Mouse (Mus musculus) ovary, postnatal 10 days (tissue): ENCODE data around the gene AA467197.

Source experiments
- DNase-seq: peaks from one replicate; pipeline ENCODE4 v3.0.0; 2022; ENCODE audit warnings: low spot score

The AA467197 gene

DNA sequence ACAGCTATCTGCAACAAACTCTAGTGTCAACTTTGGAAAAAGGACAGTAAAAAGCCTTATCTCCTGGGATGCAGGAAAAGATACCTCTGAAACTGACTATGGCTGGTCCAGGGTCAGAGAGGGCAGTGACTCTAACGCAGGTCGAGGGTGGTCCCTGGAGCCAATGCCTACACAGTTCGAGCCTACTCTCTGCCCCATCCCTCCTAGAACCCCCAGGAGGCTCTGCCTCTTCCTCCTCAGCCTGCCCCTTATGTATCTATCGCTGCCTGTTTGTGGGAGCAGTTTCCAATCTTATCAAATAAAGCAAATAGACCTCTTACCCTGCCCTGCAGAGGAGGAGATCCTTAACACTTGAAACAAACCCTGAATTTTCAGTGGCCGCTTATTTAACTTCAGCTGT lies 1.9 kb downstream of the AA467197 start:
- no peak for DNase-seq

DNA sequence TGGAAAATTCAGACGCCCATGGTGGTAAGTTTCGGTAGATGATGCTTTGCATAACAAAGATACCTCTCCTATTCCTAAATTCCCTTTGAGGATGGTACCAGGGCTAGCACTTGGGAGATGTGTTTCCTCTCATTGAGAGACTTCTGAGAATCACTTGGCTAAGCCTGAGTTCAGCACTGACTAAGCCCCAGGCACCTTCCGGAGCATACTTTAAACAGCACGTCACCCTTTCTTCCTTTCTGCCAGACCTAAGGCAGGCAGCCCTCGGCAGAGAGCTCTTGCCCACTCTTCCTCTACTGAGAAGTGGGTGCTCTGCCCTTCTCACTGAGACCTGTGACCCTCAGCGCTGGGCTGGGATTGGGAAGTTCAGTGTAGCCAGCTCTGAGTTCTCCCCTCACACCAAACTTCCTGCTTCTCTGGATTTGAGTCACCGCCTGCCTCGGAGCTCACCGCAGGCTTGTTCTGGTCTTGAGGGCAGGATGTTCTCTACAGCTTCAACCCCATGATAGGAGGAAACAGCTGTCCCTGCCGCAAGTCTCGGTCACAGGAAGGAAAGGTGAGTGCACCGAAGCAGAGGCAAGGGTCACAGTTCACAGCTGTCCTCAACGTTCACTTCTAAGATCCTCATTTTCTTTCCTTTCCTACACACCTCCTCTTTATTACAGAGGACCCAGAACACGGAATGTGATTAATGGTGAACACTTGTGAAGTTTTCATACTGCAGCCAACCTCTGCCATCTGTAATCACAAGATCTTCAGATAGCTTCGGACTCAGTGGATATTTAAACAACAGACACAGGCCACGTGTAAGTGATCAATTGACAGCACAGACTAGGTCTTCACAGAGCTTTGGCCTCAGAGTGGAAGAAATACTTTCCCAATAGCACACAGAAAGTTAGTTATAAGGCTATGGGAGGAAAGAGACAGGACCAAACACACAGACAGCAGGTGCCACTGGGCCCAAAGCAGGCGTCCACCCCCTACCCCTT lies 15.6 kb downstream of the AA467197 start:
- no peak for DNase-seq

DNA sequence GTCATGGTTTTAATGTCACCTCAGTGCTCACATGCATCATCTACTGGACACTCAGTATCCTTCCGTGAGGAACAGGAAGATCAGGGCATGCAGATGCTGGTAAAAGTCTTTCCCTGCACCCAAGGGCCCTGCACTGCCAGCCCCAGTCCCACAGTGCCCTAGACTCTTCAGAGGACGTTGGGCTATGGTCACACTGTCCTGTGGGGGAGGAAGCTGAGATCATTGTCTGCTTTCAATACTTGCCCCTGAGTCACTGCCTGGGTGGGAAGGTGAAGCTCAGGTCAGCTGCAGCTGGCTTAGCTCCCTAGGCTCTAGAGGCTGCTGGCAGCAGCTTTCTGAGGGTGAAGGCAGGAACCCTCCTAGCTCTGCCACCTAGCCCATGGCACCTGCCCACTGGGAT lies 19.3 kb downstream of the AA467197 start:
- no peak for DNase-seq

DNA sequence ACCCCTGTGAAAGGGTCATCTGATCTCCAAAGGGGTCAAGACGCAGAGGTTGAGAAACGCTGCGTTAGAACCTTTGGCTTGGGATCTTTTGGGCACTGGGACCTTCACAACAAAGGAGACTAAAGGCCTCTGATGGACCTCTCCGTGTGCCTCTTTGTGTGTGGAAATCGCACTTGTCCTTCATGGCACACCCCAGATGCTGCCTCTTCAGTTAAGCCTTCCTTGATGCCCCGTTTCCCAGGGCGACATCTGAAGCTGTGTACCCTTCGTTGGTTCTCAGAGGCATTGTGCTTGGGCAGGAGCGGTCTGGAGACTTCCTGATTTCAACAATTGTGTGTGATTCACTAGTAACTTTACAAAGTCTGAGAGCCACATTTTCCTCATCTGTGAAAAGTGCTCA lies 20.0 kb downstream of the AA467197 start:
- DNase-seq, result no peak

DNA sequence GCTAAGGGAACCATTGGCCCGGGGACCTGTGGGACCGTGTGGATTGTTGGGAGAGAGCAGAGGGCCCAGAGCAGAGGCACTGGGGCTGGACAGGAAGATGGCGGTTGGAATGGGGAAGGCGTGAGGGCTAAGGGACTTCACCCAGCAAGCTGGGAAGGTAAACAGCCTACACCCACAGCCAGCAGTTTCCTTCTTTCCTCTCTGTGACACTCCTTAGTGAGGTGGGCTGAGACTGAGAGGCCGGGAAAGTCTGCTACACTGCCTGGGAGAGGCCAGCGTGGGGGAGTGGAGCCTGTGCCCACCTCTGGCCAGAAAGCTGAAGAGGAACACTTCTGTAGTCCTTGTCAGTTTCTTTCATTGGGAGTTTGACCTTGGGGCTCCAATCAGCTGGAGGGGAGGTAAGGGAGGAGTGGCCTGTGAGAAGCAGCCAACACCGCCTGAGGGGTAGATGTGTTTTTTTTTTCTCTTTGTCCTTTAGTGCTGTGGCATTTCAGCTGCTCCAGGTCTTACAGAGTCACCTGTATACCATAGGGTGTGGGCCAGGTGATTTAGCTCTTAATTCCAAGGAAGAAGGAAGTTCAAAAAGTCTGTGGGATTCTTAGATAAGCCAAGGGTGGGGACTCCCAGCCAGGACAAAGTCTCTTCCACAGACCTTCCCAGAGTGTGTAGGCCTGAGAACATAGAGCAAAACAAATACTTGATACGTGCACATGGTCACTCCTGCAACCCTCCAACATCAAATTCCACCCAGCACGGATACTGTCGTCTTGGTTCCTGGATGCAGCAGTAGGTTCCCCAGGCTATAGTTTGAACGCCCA lies 21.1 kb downstream of the AA467197 start:
- DNase-seq, result no peak

DNA sequence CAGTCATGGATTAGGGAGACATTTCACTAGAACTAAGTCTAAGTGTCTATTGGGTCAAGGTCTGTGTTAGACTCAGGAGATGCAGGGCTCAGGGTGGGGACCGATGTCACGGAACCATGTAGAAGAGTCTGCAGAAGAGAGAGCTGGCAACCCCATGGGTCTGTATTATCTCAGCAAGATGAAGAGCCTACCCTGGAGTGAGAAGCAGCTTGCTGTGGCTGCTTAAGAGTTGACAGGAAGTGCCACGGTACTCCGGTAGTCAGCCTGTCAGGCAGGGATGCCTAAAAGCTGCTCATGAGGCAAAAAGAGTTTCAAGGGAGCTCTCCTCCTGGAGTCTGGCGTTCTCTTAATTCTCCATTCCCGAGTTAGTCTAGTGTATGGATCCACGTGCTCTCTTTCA lies 23.0 kb downstream of the AA467197 start:
- DNase-seq, result no peak

DNA sequence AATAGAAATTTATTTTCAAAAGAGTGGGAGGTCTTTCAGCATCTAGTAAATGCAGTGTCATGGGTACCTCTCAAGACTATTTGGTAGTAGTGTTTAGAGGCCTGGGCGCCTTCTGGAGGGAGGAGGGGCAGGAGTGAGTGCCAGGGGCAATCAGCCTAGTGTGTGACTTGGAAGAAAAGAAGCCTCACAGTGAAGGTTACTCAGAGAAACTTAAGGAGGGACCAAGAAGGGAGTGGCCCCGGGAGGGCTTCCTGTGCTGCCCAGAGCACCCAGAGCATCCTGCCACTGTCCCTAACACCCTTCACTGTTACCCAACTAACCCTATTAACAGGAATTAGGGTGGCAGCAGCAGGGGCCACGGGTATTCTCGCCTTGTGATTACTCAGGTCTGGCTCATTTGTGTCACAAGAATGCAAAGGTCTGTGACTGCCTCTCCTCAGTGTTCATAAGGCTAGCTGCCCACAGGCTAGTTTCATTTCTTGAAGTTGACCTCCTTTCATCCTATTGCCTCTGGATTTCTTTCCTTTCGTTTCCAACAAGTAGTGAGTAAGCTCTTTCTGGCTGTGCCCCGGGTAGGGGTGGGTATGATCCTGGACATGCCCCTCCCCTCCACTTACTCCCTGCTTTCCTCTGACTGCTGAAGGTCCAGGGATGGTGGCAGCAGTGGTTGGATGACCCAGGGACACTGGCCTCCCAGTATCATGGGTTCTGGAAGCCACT lies 28.6 kb downstream of the AA467197 start:
- no peak for DNase-seq

DNA sequence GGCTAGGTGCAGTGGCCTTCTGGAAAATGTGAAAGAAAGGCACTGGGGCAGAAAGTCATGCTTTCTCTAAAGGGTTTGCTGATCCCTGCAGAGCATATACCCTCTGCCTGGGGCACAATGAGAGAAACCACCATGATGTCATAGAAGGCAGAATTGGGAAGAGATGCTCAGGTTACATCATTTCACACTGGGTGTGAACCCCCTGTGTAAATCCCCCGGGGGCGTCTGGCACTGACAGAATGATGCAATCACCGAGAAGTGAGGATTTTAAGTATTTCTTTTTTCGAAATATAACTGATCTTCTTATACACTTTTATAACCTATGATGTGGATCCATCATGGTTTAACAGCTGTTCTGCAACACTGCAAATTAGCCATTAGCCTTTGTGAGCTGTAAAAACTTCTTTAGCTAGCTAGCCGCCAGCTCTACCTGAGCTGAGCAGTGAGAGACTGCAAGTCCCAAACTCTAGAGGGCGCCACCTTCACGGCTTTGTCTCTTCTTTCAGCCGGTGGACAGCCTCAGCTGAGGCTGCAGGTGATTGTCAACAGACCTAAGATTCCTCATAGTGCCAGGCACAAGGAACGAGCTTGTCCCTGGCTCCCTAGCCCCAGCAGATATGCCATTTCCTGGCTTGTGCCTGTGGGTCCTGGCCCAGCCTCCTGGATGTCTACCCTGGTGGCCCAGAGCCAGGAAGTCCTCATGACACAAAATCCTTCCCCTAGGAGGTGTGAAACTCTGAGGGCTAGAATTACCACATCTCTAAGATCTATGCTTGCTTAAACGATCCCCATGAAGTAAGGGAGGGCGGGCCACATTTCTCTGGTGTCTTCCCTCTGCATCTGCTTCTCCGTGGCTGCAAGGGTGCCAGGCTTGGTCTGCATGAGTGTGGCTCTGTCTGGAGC lies 29.4 kb downstream of the AA467197 start:
- DNase-seq, result no peak

DNA sequence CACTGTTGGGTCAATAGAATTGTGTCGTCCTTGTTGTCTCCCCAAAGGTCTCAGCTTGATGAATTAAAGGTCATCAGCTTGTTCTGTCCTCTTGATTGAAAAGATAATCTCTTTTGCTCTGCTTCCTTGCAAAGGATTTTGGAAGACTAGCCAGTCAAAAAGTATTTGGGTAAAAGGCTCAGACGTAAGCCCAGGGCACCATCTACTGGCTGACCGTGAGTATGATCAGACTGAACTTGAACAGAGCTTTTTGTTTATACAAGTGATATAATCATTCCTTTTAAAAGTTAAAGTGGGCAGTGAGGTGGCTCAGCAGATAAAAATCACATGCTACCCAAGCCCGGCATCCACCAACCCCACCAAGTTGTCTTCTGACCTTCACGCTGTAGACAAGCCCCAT lies 31.1 kb downstream of the AA467197 start:
- no peak for DNase-seq

DNA sequence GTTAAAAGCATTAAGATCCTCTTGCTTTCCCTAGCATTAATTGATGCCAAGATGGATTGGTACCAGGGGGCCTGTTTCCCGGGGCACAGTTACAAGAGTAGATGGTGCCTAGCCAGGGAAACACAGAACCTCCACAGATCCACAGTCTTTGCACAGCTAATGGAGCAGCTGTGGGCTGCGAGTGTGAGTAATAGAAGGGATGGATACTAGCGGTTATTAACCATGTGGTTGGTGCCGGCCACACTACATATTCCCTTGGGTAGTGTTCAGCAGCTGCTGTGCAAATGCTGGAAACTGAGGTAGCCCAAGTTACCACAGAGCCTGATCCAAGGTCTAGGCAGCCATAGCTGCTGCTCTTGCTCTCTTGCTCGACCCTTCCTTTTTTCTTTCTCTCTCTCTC lies 34.9 kb downstream of the AA467197 start:
- no peak for DNase-seq

DNA sequence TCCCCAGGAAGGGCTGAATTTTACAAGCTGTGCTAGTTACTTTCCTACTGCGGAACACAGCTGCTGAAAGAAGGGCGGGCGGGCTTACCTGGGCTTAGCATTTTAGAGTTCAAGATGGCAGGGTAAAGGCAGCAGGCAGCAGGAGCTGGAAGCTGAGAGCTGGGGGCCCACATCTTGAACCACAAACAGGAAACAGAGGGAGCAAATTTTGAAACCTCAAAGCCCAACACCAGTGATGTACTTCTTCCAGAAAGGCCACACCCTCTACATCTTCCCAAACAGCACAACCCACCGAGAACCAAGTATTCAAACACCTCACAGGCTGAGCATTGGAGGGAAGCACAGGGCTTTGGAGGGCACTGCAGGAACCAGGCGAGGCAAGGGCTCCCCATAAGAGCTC lies 36.1 kb downstream of the AA467197 start:
- DNase-seq, result no peak

DNA sequence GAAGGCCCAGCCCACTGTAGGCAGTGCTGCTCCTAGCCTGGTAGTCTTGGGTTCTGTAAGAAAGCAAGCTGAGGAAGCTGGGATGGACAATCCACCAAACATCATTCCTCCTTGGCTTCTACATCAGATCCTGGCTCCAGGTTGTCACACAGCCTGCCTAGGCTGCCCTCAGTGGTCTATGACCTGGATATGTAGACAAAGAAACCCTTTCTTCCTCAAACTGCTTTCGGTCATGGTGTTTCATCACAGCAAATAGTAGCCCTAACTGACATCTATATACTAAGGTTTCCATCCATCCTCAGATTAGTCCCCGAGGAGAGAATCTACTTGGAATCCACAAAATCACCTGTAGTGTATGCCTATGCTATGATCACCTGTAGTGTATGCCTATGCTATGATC lies 38.3 kb downstream of the AA467197 start:
- DNase-seq, result no peak

DNA sequence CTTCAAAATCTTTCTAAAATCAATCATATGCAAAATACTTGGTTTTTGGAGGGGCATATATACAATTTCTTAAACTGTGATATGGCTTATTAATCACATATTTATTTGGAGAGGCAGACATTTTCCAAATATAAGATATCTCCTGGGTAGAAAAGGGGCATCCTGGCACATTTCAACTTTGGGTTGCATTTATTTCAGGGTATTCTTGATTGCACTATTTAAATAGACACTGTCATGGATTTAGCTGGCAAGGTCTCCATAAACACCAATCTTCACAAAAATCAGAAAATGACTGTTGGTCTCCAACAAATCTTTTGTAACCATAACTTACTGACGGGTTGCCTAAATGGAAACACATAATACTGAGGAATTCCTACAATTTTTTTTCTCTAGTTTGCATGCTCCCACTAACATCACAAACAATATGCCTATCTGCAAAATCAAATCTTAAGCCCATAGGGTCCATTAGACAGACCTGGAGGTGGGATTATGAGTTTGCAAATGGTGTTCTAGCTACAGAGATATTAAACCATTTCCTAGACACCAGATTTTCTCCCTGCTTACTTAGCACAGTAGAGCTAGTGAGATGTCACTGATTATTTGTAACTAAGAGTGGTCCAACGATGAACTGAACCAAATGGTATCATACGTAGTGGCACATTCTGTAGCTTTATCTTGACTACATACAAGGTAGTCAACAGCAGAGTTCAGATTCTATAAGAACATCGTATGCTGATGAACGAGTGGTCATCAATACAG lies 44.8 kb downstream of the AA467197 start:
- no peak for DNase-seq

DNA sequence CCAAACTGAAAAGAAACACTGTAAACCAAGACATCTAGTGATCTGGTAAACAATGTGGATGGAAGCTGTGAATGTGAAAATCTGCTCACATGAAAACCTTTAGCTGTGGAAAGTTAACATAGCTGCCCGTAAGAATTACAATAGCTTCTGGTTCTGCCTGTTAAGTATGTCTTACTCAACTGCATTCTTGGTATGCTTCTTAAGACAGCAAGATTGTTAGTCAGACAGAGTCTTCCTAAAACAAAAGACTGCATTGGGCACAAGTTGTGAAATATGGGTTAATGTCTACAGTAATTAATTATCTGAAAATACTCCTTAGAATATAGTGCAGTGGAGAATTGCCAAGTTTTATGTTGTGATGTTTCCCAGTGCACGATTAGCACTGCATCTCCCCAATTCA lies 45.7 kb downstream of the AA467197 start:
- no peak for DNase-seq

DNA sequence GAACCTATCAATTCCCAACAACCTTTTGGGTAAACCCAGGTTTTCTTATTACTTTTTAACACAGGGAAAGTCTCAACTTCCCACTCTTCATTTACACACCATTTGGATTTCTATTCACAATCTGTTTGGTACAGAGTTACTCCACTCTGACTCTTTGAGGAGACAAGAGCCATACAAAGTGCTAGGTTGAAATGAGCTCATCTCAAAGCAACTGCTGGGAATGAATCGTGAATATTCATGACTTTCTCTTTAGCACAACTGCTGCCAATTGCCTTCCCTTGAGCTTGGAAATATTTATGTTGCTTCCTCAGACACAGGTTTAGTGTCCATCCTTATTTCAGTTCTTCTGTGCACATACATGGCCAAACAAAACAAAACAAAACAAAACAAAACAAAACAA lies 46.9 kb downstream of the AA467197 start:
- no peak for DNase-seq

DNA sequence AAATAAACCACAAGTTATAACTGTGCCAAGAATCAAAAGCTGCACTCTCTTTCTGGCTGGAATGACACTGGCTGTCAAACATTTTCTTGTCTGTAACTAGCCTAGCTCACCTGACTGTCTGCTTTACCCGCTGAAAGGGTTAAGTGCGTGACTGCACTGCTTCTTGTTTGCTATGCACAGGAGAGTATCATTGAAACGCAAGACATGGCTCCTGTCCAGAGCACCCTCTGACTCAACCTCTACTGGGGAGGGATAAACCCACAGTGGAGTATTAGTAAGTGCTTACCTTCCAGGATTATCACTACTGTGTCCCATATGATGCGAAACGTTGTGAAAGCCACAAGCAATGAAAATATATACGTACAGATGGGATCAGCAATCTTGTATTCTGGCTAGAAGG lies 49.9 kb downstream of the AA467197 start:
- DNase-seq, result no peak
